Mouse (Mus musculus) gastrocnemius, adult 18-20 months (tissue): Measurements from ENCODE around the gene Rad17. TPM values are rescaled to one million over a fixed set of nuclear protein-coding genes. Genes with fewer than 3 reads are reported as not detected.

Source experiments
- DNase-seq: peaks from one replicate; pipeline ENCODE4 v3.0.0; 2021; ENCODE audit warnings: low spot score
- total RNA-seq, 2 experiments: library from RNA; stranded (reverse); gene quantifications; 2 replicates each; pipeline ENCODE4 v1.2.3; 2021

Gene Rad17
- total RNA-seq, 2 experiments from 2014 or later = 11.4 to 13.9 TPM

GRCm38 (mm10) chr13:100616181-100617087, 34.4 kb downstream of the Rad17 start, which contains the start of gene Marveld2:
Gene Marveld2 (minus strand): TSS chr13:100616971.
- peak; percentile 11 for DNase-seq

- no peak for DNase-seq
Measured at GRCm38 (mm10) chr13:100612903-100613302, 37.9 kb downstream of the Rad17 start.

- DNase-seq = no peak
Measured at GRCm38 (mm10) chr13:100612251-100612650, 38.6 kb downstream of the Rad17 start.

GRCm38 (mm10) chr13:100611266-100611665, 39.6 kb downstream of the Rad17 start:
- DNase-seq = no peak

- DNase-seq = no peak
Measured at GRCm38 (mm10) chr13:100607756-100608155, 43.1 kb downstream of the Rad17 start.

GRCm38 (mm10) chr13:100605845-100606244, 45.0 kb downstream of the Rad17 start:
- no peak for DNase-seq

- DNase-seq = no peak
Measured at GRCm38 (mm10) chr13:100603738-100604095, 47.1 kb downstream of the Rad17 start.

- DNase-seq = no peak
Measured at GRCm38 (mm10) chr13:100603031-100603737, 47.7 kb downstream of the Rad17 start.

GRCm38 (mm10) chr13:100602239-100602902, 48.5 kb downstream of the Rad17 start:
- no peak for DNase-seq

- no peak for DNase-seq
Measured at GRCm38 (mm10) chr13:100601034-100601433, 49.8 kb downstream of the Rad17 start.

- no peak for DNase-seq
Measured at GRCm38 (mm10) chr13:100600317-100600716, 50.5 kb downstream of the Rad17 start.

- no peak for DNase-seq
Measured at GRCm38 (mm10) chr13:100597284-100597683, 53.6 kb downstream of the Rad17 start.

- DNase-seq = no peak
Measured at GRCm38 (mm10) chr13:100595552-100595885, 55.3 kb downstream of the Rad17 start.

- no peak for DNase-seq
Measured at GRCm38 (mm10) chr13:100594838-100595551, 55.9 kb downstream of the Rad17 start.

GRCm38 (mm10) chr13:100594041-100594792, 56.6 kb downstream of the Rad17 start:
- DNase-seq = peak; percentile 30

GRCm38 (mm10) chr13:100588646-100589045, 62.2 kb downstream of the Rad17 start:
- no peak for DNase-seq

- no peak for DNase-seq
Measured at GRCm38 (mm10) chr13:100582144-100582543, 68.7 kb downstream of the Rad17 start.

GRCm38 (mm10) chr13:100581701-100582100, 69.2 kb downstream of the Rad17 start:
- DNase-seq = no peak

- no peak for DNase-seq
Measured at GRCm38 (mm10) chr13:100579951-100580350, 70.9 kb downstream of the Rad17 start.

GRCm38 (mm10) chr13:100579220-100579619, 71.6 kb downstream of the Rad17 start:
- DNase-seq = no peak

- DNase-seq = no peak
Measured at GRCm38 (mm10) chr13:100575950-100576349, 74.9 kb downstream of the Rad17 start.
